Mouse (Mus musculus): Measurements from ENCODE around the gene Fbxl2.

DNA sequence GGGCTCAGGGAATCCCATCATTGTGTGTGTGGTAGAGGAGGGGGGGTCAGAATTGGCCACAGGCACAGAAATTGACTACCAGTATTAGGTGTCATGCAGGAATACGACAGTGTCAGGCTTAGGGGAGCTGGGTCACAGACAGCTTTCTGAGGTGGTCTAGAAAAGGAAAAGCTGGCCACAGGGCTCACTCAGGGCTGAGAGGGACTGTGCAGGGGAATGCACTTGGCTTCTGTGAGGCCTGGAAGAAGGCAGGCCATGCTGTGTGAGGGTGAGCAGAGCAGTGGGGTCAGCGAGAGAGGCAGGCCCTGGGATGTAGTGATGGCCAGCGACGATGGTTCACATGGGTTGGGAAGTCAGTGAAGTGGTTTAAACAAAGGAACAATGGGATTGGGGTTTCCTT, 72.1 kb downstream of the Fbxl2 start:
- TF ChIP-seq POLR2A (IDR thresholded peaks at IDR 0.05; ENCODE audit: control insufficient read depth, low read depth, low read length) (no peak), CTCF (IDR thresholded peaks at IDR 0.05; ENCODE audit: control insufficient read depth, insufficient read depth, insufficient replicate concordance, low read depth, low read length) (no peak)
